Mouse (Mus musculus) bone marrow macrophage, adult 2 months (primary cell): Measurements from ENCODE around the gene Nup107. TPM values are rescaled to one million over a fixed set of nuclear protein-coding genes. Genes with fewer than 3 reads are reported as not detected.

Experiments used
- H3K27ac ChIP-seq: 2 replicates; pipeline ENCODE4 v1.5.1; 2012; ENCODE audit warnings: low read depth, low read length; ENCODE audit not compliant: insufficient read depth
- H3K4me1 ChIP-seq: 2 replicates; pipeline ENCODE4 v1.6.1; 2012; ENCODE audit warnings: low read length; ENCODE audit not compliant: control insufficient read depth, insufficient read depth
- H3K4me3 ChIP-seq: 2 replicates; pipeline ENCODE4 v1.5.1; 2012; ENCODE audit warnings: mild to moderate bottlenecking, low read length, moderate library complexity; ENCODE audit not compliant: insufficient read depth
- CTCF ChIP-seq: IDR thresholded peaks from 2 replicates; pipeline ENCODE4 v1.5.1; 2012; ENCODE audit warnings: low read depth, mild to moderate bottlenecking, low read length, moderate library complexity
- POLR2A ChIP-seq: IDR thresholded peaks from 2 replicates; pipeline ENCODE4 v1.6.1; 2012; ENCODE audit warnings: mild to moderate bottlenecking, low read depth, low read length, borderline replicate concordance
- polyA plus RNA-seq: library from polyadenylated mRNA; stranded (reverse); fragments of >200 nt; gene quantifications from 2 replicates; pipeline ENCODE4 v1.2.4, GENCODE M21; 2012; ENCODE audit not compliant: missing spikeins, insufficient read depth, insufficient read length

Nup107 gene
- polyA plus RNA-seq, 1 experiment: 18.9 TPM

DNA sequence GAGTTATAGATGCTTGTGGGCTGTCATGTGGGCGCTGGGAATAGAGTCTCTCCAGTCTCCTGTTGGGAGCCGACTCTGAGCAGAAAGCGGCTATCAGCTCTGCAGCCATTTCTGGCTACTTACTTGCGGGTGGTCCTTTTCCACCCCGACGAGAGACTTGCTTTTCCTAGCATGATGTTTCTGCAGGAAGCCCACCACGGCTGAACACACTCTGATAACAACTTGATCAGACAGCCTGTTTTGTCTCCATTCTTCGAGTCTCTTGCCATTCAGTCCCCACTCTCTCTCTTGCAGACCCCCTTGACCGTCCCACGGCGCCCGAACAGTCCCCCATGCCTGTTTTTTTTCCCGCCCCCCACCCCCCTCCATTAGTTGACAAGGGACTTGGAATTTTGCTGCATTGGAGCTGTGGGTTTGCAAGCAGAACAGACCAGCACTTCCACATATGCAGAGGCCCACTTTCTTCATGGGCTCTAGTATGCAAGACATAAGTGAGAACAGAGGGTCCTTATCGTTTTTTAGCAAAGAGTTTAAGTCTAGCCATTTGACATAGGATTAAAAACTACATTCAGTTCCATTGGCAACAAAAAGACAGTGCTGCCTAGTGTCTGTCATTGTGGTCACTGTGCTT is 59.4 kb downstream of the Nup107 start:
- no peak overlapping the region for H3K27ac ChIP-seq
- no peak for TF ChIP-seq POLR2A
- TF ChIP-seq CTCF: no peak
- no peak overlapping the region for H3K4me3 ChIP-seq
- 0 out of 2 replicates have a peak, but pooled peaks cover 2% of the 10 kb centered on the region for H3K4me1 ChIP-seq

DNA sequence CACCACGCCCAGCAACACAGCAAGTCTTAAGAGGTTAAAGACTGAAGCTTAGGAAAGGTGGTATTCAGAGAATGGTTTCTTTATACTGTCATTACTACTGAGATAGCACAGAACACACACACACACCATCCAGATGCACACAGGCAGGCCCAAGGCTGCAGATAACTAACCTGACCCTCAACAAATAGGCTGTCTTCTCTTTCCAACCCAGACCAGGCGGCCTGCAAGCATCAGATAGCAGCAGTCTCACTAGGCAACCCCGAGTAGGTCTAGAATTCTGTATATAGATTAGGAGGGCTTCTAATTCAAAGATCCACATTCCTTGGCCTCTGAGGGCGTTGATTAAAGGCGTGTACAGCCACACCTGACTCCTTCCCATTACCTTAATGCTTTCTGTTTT is 60.3 kb downstream of the Nup107 start:
- TF ChIP-seq POLR2A (no peak), CTCF (no peak)
- no peak overlapping the region for H3K27ac ChIP-seq
- H3K4me1 ChIP-seq: 0 out of 2 replicates have a peak, but pooled peaks cover 2% of the 10 kb centered on the region
- no peak overlapping the region for H3K4me3 ChIP-seq

DNA sequence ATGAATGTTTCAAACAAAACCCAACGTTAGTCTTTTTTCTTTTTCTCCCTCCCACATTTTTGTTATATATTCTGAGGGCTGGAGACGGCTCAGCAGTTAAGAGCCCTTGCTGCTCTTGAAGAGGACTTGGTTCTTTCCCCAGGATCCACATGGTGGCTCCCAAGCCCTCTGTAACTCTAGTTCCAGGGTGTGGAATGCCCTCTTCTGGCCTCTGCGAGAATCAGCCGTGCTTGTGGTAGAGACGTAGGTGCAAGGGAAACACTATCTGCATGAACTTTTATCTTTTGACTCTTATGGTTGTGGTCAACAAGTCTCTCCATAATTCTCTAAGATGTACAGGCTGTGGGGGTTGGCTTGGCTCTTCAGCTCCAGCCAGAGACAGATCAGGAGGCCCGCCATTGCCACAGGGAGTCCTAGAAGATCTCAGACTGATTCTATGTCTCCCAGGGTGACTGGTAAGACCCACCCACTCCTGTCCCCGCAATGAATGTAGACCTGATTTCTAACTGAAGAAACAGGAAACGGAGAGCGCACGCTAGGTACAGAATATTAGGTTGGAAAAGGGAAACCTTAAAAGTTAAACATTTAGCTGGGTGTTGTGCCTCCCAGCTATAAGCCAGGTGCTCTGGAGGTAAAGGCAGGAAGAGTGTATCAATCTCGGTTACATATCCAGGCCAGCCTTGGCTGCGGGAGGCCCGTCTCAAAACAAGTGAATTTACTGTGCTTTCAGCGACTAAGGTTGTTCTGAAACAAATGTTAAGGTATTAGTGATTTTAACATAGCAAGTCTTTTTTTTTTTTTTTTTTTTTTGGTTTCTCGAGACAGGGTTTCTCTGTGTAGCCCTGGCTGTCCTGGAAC is 61.0 kb downstream of the Nup107 start:
- H3K4me3 ChIP-seq: no peak overlapping the region
- TF ChIP-seq POLR2A: no peak
- TF ChIP-seq CTCF: peak; percentile 91
- H3K4me1 ChIP-seq: 0 out of 2 replicates have a peak, but pooled peaks cover 2% of the 10 kb centered on the region
- no peak overlapping the region for H3K27ac ChIP-seq

DNA sequence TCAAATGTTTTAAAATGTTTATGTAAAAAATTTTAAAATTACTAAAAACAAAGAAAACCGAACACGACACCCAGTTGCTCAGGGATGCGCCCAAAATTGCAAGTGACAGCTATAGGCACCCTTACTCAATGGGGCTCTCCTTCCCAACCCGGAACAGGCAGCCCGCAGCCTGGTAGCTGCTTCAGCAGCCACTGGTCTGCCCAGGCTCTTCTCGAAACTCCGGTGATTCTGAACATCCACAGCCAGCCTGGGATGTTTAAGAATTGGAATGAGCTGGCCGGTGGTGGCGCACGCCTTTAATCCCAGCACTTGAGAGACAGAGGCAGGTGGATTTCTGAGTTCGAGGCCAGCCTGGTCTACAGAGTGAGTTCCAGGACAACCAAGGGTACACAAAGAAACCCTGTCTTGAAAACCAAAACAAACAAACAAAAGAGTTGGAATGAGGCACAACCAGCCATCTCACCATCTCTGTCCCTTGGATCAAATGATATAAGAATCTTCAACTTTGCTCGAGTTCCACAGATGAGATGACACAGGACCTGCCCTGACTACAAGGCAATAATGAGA is 61.8 kb downstream of the Nup107 start:
- no peak for TF ChIP-seq CTCF
- no peak for TF ChIP-seq POLR2A
- H3K4me1 ChIP-seq: 0 out of 2 replicates have a peak, but pooled peaks cover 2% of the 10 kb centered on the region
- no peak overlapping the region for H3K27ac ChIP-seq
- H3K4me3 ChIP-seq: no peak overlapping the region

DNA sequence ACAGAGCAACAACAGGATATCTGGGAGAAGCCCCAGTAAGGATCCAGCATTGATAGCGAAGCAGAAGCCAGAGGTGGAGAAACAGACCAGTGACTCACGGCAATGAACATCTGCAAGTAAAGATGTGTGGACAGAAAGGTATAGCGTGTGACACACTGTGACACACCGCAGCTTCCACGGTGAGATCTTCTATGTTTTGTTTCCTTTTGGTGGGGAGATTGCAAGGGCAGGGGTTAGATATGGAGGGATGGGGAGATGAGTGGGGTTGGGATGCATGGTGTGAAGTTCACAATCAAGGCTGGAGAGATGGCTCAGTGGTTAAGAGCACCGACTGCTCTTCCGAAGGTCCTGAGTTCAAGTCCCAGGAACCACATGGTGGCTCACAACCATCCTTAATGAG is 62.4 kb downstream of the Nup107 start:
- Histone ChIP-seq H3K4me1 (0 out of 2 replicates have a peak, but pooled peaks cover 2% of the 10 kb centered on the region), H3K4me3 (no peak overlapping the region), H3K27ac (no peak overlapping the region)
- TF ChIP-seq CTCF: no peak

DNA sequence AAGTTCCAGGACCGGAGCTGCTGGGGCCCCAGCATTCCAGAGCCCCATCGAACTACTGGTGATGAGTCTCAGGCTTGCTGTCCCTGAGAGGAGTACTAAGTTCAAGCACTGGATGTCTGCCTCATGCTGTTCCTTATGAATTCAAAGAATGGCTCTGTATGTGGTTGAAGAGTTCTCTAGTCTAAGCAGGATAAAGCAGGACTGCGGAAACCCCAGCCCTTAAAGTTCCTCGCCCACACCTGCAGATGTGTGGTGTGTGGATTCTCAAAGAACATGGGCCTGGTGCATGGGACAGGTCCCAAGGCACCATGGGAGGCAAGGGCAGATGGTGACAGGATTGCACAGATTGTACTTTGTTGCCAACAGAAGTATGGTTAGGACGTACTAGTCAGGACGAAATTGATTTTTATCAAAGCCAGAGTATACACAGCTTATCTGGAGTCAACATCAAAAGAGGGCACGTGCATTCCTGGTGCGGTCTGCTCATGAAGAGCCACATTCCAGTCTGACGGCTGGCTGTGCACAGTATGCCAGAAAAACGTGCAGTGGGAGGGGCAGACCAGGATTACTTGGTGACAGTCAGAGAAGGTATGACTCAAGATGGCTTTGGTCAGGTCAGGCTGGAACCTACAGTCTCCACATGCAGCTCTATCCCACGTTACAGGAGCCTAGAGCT is 63.2 kb downstream of the Nup107 start:
- Histone ChIP-seq H3K4me1 (peaks cover 7% of the 10 kb centered on the region), H3K27ac (no peak overlapping the region), H3K4me3 (no peak overlapping the region)
- TF ChIP-seq CTCF (no peak), POLR2A (no peak)

DNA sequence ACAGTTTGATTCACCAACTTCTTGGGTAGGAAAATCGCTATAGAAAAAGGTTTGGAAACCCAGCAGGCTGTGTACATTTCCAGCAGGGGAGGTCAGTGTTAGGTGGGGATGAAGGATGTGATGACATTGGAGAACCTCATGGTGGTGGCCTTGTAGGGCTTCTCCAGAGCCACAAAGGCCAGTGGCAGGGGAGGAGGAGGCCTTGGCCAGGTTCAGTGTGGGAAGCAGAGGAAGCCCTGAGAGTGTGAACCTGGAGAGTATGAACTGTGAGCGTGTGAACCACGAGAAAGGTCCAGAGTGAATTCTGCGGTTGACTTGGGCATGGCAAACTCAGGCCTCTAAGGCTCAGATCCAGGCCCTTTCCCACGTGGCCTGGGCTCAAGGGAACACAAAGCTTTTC is 63.9 kb downstream of the Nup107 start:
- Histone ChIP-seq H3K4me1 (peaks cover 10% of the 10 kb centered on the region), H3K4me3 (no peak overlapping the region), H3K27ac (no peak overlapping the region)
- TF ChIP-seq POLR2A (no peak), CTCF (no peak)

DNA sequence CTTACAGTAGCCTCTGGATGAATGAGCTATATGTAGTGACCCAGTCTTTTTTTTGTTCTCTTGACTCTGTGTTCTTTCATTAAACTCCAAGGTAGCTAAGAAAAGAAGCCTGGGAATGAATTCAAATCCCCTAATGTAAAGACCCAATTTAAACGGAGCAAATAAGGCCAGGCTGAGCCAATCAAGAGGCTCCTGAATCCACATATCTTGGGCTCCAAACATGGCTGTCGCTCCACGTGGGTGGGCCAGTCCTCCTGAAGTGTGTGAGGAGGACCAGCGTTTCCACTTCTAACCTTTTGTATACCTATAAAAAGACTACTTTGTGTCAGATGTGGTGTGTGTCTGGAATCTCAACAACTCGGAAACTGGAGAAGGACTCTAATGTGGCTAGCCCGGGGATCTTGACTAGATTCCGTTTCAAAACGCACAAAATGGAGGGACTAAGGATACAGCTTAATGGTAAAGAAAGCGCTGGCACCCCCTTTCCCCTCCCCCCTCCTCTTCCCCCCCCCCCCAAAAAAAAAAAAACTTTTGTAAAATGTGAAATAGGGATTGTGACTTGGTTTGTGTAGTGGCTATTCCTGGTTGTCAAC is 64.9 kb downstream of the Nup107 start:
- Histone ChIP-seq H3K4me3 (no peak overlapping the region), H3K4me1 (peaks cover 10% of the 10 kb centered on the region), H3K27ac (no peak overlapping the region)
- TF ChIP-seq POLR2A (no peak), CTCF (no peak)

DNA sequence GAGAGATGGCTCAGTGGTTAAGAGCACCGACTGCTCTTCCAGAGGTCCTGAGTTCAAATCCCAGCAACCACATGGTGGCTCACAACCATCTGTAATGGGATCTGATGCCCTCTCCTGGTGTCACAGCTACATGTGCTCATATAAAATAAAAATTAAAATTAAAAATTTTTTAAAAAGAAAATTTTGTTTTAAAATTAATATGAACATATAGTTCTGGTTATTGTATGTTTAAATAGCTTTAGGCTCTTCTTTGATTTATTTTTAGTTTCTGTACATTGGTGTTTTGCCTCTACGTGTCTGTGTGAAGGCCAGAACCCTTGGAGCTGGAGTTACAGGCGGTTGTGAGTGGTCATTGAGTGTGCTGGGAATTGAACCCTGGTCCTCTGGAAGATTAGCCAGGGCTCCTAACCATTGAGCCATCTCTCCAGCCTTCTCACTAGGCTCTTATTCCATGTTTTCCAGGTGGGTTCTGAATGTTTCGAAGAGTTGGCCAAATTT is 65.6 kb downstream of the Nup107 start:
- Histone ChIP-seq H3K4me3 (no peak overlapping the region), H3K4me1 (peaks cover 14% of the 10 kb centered on the region)
- peak; percentile 2; the same call in 1 of the 2 replicates for TF ChIP-seq CTCF
- no peak for TF ChIP-seq POLR2A

DNA sequence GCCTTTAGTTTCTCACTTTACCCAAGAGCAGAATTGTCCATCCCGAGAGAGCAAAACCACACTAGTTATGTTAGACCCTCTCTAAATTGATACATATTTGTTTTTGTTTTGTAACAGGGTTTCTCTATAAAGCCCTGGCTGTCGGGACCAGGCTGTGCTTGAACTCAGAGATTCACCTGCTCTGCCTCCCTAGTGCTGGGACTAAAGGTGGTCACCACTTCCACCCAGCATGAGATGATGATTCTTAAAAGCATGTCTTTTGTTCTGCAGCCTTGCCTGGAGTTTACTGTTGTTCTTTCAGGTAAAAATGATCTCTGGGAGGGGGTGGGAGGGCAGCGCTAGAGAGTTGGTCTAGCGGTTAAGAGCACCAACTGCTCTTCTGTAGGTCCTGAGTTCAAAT is 66.2 kb downstream of the Nup107 start:
- TF ChIP-seq POLR2A (no peak), CTCF (no peak; the same call in 1 of the 2 replicates)

More for the DNA sequence above, 65.6 kb downstream of the Nup107 start:
- no peak overlapping the region for H3K27ac ChIP-seq

More for the DNA sequence above, 66.2 kb downstream of the Nup107 start:
- no peak overlapping the region for H3K4me3 ChIP-seq
- H3K27ac ChIP-seq: no peak overlapping the region
- H3K4me1 ChIP-seq: peaks cover 14% of the 10 kb centered on the region
